Mouse (Mus musculus): ENCODE data around the gene Crcp. TPM values are rescaled to one million over a fixed set of nuclear protein-coding genes. Genes with fewer than 3 reads are reported as not detected.
A peak's percentile ranks its signal among the peaks of the same experiment; 100 is the strongest.

Crcp gene
- total RNA-seq, 2 experiments from 2014 or later, result 14.2 to 14.4 TPM

- no peak for DNase-seq
Measured at GRCm38 (mm10) chr5:130052510-130052909, 23.4 kb downstream of the Crcp start.

GRCm38 (mm10) chr5:130052955-130053354 lies 23.9 kb downstream of the Crcp start:
- intact Hi-C loops (cut with DNase I), result no loop called here
- DNase-seq, result no peak

More at GRCm38 (mm10) chr5:130052510-130052909, 23.4 kb downstream of the Crcp start:
- intact Hi-C loops (cut with DNase I), result no loop called here

GRCm38 (mm10) chr5:130055688-130056087 lies 26.6 kb downstream of the Crcp start:
- no peak for DNase-seq
- intact Hi-C loops (cut with DNase I), result no loop called here

- DNase-seq, result no peak
Measured at GRCm38 (mm10) chr5:130056303-130056702, 27.2 kb downstream of the Crcp start.

GRCm38 (mm10) chr5:130059413-130060328 lies 30.6 kb downstream of the Crcp start:
- intact Hi-C loops (cut with DNase I), result no loop called here
- peak in 1 of 2 experiments; percentile 52 for DNase-seq

More at GRCm38 (mm10) chr5:130056303-130056702, 27.2 kb downstream of the Crcp start:
- intact Hi-C loops (cut with DNase I), result no loop called here

- intact Hi-C loops (cut with DNase I), result no loop called here
- no peak for DNase-seq
Measured at GRCm38 (mm10) chr5:130060329-130060665, 31.2 kb downstream of the Crcp start.

- intact Hi-C loops (cut with DNase I), result loop anchor here (2.0 kb wide), 1 partner anchor 17 kb away; no protein-coding TSS in a partner anchor
Measured at GRCm38 (mm10) chr5:130062096-130062495, 33.0 kb downstream of the Crcp start.

GRCm38 (mm10) chr5:130063760-130064159 lies 34.7 kb downstream of the Crcp start:
- DNase-seq, result no peak
- intact Hi-C loops (cut with DNase I), result loop anchor here (2.0 kb wide), 1 partner anchor 15 kb away; no protein-coding TSS in a partner anchor

More at GRCm38 (mm10) chr5:130062096-130062495, 33.0 kb downstream of the Crcp start:
- DNase-seq, result no peak

GRCm38 (mm10) chr5:130065579-130065978 lies 36.5 kb downstream of the Crcp start:
- DNase-seq, result no peak
- intact Hi-C loops (cut with DNase I), result no loop called here

GRCm38 (mm10) chr5:130067841-130068264 lies 38.8 kb downstream of the Crcp start:
- intact Hi-C loops (cut with DNase I), result no loop called here
- DNase-seq, result no peak

GRCm38 (mm10) chr5:130073026-130073425 lies 43.9 kb downstream of the Crcp start, which contains the start of gene Tpst1:
Gene Tpst1, plus strand, starts transcription at chr5:130073326.
- intact Hi-C loops (cut with DNase I), result no loop called here
- no peak for DNase-seq

- intact Hi-C loops (cut with DNase I), result no loop called here
- no peak for DNase-seq
Measured at GRCm38 (mm10) chr5:130074491-130074890, 45.4 kb downstream of the Crcp start.

- DNase-seq, result no peak
- intact Hi-C loops (cut with DNase I), result loop anchor here (5.0 kb wide), 2 partner anchors 34 to 49 kb away; partner anchors contain the start of genes Asl and Crcp
Measured at GRCm38 (mm10) chr5:130076396-130076795, 47.3 kb downstream of the Crcp start.

- DNase-seq, result no peak
- intact Hi-C loops (cut with DNase I), result loop anchor here (2.0 to 5.0 kb wide), 5 partner anchors 15 to 61 kb away; partner anchors contain the start of genes Asl and Crcp
Measured at GRCm38 (mm10) chr5:130078096-130078833, 49.2 kb downstream of the Crcp start.

- no peak for DNase-seq
- intact Hi-C loops (cut with DNase I), result loop anchor here (2.0 to 5.0 kb wide), 5 partner anchors 16 to 60 kb away; partner anchors contain the start of genes Asl and Crcp
Measured at GRCm38 (mm10) chr5:130078834-130079156, 49.7 kb downstream of the Crcp start.

GRCm38 (mm10) chr5:130079202-130080050 lies 50.3 kb downstream of the Crcp start:
- intact Hi-C loops (cut with DNase I), result loop anchor here (2.0 to 5.0 kb wide), 5 partner anchors 17 to 59 kb away; partner anchors contain the start of genes Asl and Crcp
- DNase-seq, result peak; percentile 96 to 97

GRCm38 (mm10) chr5:130080051-130080681 lies 51.1 kb downstream of the Crcp start:
- intact Hi-C loops (cut with DNase I), result no loop called here
- no peak for DNase-seq

- DNase-seq, result no peak
- intact Hi-C loops (cut with DNase I), result no loop called here
Measured at GRCm38 (mm10) chr5:130081181-130081881, 52.2 kb downstream of the Crcp start.

- intact Hi-C loops (cut with DNase I), result no loop called here
- no peak for DNase-seq
Measured at GRCm38 (mm10) chr5:130082431-130082830, 53.3 kb downstream of the Crcp start.

Data from heart, postnatal 36 days (tissue).